Mouse (Mus musculus) layer of hippocampus, adult 18-20 months (tissue): Measurements from ENCODE around the gene Gm10377. TPM values are rescaled to one million over a fixed set of nuclear protein-coding genes. Genes with fewer than 3 reads are reported as not detected.
"Not testable (repeated sequence)": the region's sequence is repeated elsewhere in the genome, so short reads cannot be mapped to it uniquely, and the experiment has no call there.

Experiments used
- DNase-seq, 2 experiments: peaks; one replicate each; pipeline ENCODE4 v3.0.0; 2022; ENCODE audit warnings: low spot score in 2 of 2
- long read RNA-seq: library from polyadenylated mRNA; stranded (forward); transcript quantifications from one replicate; pipeline ENCODE4 v2.0.0, GENCODE M21; 2021
- total RNA-seq, 2 experiments: library from RNA; stranded (reverse); gene quantifications; 2 replicates each; pipeline ENCODE4 v1.2.3; 2021

The Gm10377 gene
- total RNA-seq: not detected
- long read RNA-seq: 0 reads

GRCm38 (mm10) chr14:42797887-42798286, at the start of gene Gm10377:
Gene Gm10377 (minus strand): TSS chr14:42797987.
- not testable (repeated sequence) for DNase-seq

GRCm38 (mm10) chr14:42768721-42769120, 29.1 kb downstream of the Gm10377 start, which contains the start of gene Gm3015:
Gene Gm3015 (minus strand): TSS chr14:42768821.
- DNase-seq: not testable (repeated sequence)

Other genes with a start within 250 kb of the Gm10377 start
- not detected for gene Gm17124, start 198.1 kb downstream of the Gm10377 start, total RNA-seq
- not detected for gene Gm3633, start 156.1 kb downstream of the Gm10377 start, total RNA-seq
- gene Gm10378, start 142.0 kb downstream of the Gm10377 start, total RNA-seq: not detected
- gene Gm3015, start 29.2 kb downstream of the Gm10377 start, total RNA-seq: not detected
- not detected for gene Gm21977, start 55.5 kb upstream of the Gm10377 start, total RNA-seq
- gene Gm8082, start 195.6 kb upstream of the Gm10377 start, total RNA-seq: not detected
- not detected for gene Gm10376, start 217.6 kb upstream of the Gm10377 start, total RNA-seq